Mouse (Mus musculus) MN1 (cell line): ENCODE measurements around the gene Ccdc122.

ENCODE experiments used
- DNase-seq: peaks from one replicate; pipeline ENCODE4 v3.0.0-alpha.2; 2016; ENCODE audit warnings: low spot score

Ccdc122 gene

DNA sequence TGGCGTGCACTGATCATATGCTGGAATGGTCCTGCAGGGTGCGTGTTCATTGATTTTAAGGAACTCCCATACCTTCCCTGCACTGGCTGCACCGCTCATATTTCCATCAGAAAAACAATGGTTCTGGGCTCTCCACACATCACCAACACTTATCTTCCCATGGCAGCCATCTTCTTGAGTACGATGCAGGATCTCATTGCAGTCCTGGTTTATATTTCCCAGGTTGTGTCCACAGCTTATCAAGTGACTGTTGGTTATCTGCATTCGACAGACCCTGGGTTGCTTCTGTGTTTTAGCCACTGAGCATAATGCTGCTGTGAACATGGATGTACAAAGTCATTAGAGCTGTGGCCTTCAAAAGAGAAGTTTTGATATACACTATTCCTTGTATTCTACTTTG, 94.0 kb downstream of the Ccdc122 start:
- no peak for DNase-seq

DNA sequence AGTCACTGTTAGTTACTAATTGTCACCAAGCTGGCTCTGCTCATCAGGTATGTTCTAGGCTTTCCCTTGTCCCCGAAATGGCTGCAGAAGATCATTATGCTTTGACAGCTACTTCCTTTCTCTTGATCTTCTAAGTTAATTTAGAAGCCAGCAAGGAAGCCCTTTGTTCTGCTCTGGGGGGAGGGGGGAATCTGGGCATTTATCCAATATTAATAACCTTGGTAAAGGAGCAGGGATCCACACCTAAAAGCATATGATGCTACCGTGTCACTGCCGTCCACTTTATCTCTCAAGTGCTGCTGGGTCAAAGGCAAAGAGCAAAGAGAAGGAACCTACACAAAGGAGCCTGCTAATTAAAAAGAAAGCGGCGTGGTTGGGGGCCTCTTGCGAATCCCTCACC, 100.4 kb downstream of the Ccdc122 start:
- peak; percentile 73 for DNase-seq

- DNase-seq = peak; percentile 90
Measured at GRCm38 (mm10) chr14:77141324-77142282, 105.0 kb downstream of the Ccdc122 start.

DNA sequence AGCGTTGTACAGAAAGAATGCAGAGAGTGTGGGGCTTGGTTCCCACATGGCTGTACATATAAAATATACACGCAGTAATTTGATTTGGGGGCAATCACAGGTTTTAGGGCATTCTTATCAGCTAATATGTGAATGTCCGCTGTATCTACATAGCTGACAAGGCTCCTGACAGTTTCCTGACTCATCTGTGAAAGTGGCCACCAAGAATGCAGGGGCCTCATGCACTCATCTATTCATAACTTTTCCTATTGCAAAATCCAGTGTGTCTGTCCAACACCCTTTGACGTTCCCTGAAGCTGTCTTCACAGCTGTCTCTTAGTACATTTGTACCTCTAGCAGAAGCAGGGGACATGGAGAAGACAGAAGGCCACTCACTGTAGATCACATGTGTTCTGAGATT, 108.5 kb downstream of the Ccdc122 start:
- DNase-seq = no peak

DNA sequence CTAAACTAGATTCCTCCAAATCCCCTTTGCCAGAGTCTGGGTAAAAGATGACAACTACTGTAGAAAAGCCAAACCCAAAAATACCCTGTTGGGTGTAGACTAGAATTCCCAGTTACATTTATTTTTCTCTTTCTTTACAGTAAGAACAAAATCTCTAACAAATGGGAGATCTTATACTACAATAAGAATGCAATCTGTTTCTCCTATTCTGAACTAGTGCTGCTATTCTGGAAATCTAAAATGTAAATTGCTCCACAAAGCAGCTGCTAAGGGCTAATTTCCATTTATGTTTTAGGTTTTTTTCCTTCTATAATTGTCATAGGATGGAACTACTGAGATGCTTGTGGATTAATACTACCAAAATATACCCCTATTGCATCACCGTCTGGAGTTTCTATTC, 111.1 kb downstream of the Ccdc122 start:
- no peak for DNase-seq

DNA sequence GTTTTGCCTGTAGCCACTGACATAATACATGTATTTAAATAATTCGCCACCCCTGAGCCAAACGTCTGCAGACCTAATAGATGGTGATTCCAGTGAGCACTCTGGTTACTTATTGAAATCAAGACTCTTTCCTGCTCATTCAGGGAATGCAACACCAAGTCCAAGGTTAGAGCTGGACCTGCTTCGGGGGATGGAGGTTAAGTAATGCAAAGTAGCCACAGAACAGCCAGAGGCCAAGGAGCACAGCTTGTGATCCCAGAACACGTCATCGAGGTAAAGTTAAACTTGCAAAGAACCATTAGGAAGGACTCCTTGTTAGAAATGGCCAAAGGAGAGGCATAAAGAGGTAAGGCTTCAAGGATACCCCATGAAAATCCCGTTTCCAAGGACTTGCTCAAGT, 114.0 kb downstream of the Ccdc122 start:
- no peak for DNase-seq

GRCm38 (mm10) chr14:77151431-77151830, 114.9 kb downstream of the Ccdc122 start:
- no peak for DNase-seq

DNA sequence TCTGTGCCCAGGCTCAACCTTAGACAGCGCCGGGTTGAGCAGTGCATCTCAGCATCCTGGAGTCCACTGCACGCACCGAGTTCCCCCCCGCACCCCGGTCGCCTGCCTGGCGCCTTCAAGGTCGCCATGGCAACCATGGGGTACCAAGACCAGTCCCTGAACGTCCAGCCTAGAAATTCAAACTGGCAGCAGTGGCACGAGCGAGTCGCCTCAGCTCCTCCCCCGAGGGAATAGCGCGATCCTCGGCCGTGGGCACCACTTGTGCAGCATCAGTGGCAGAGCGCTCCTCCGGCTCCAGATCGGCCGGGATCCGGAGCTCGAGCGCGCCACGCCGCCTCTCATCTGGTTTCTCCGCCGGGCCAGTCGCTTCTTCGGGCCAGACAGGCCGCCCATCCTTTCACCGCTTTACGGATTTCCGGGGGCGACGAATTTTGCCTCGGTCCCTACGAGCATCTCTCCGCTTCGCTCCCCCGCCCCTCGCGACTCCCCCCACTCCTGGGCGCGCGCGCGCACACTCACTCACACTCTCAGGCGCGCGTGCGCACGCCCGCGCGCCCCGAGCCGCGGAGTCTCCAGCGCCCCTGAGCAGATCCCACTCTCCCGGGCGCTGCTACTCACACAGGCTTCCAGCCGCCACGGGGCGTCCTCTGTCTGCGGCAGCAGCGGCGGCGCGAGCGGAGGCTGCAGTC, 119.8 kb downstream of the Ccdc122 start, which contains the start of gene Enox1:
Enox1 (plus strand) TSS at position 542 of the 689 bp plus-strand sequence.
- DNase-seq = peak; percentile 91

GRCm38 (mm10) chr14:77156911-77157504, 120.4 kb downstream of the Ccdc122 start:
- no peak for DNase-seq

DNA sequence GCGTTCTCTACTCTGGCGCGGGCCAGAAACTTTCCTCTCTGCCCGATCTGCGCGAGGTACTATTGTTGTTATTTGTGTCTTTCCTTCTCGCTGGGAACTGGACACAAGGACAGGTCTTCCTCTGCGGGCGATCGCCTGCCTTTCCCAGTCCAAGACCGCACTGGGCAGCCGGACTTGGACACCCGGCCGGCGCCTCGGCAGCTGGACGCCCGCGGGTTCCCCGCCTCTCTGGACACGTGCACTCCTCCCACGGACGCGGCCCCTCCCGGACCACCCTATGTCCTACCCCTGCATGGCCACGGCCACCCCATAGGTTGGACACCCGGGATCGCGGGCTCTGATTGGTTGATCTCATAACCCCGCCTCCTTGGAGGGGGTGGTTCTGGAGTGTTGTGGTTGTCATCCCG, 120.9 kb downstream of the Ccdc122 start:
- peak; percentile 70 for DNase-seq

DNA sequence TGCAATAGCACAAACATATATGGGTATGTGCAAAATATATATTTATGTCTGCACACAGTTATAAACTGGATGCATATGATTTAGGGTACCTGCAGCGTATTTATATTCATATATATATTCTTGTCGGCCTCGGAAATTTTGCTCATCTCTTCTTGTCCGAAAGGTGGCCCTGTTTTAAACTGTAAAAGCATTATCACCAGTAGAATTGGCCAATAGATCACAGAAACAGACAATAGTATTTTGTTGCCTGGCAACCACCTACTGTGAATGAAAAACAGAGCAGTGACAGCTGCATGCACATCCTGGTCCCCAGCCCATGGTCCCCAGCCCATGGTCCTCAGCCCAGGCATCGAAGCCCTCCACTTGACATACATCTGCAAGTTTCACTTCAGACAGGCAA, 122.8 kb downstream of the Ccdc122 start:
- peak; percentile 29 for DNase-seq
